Mouse (Mus musculus) cerebellum, adult 2 months (tissue): Measurements from ENCODE around the gene Cnmd.

Source experiments
- CTCF ChIP-seq: fragments of 200-500 bp; IDR thresholded peaks from 2 replicates; pipeline ENCODE4 v1.5.1; 2011; ENCODE audit warnings: low read depth, mild to moderate bottlenecking, control low read depth, low read length, moderate library complexity, borderline replicate concordance; ENCODE audit not compliant: insufficient read depth
- POLR2A ChIP-seq: fragments of 200-500 bp; IDR thresholded peaks from 2 replicates; pipeline ENCODE4 v1.6.1; 2011; ENCODE audit warnings: low read length, control low read depth, borderline replicate concordance; ENCODE audit not compliant: insufficient read depth

- TF ChIP-seq POLR2A, result no peak
- TF ChIP-seq CTCF, result no peak
Observed at GRCm38 (mm10) chr14:79680652-79681051, 18.7 kb upstream of the Cnmd start.
